Mouse (Mus musculus) yolk sac, embryonic 10.5 days (tissue): Measurements from ENCODE around the gene Plekhd1.

Source experiments
- DNase-seq: peaks from one replicate; pipeline ENCODE4 v3.0.0-alpha.2; 2017; ENCODE audit warnings: low spot score

Gene Plekhd1

GRCm38 (mm10) chr12:80751556-80751955 lies 59.2 kb downstream of the Plekhd1 start:
- DNase-seq: no peak

GRCm38 (mm10) chr12:80757751-80758558 lies 65.6 kb downstream of the Plekhd1 start:
- DNase-seq: peak; percentile 78

- peak; percentile 58 for DNase-seq
Observed at GRCm38 (mm10) chr12:80758559-80759386, 66.4 kb downstream of the Plekhd1 start.

GRCm38 (mm10) chr12:80759387-80759712 lies 67.0 kb downstream of the Plekhd1 start:
- no peak for DNase-seq

- DNase-seq: no peak
Observed at GRCm38 (mm10) chr12:80759713-80760395, 67.5 kb downstream of the Plekhd1 start.

- DNase-seq: peak; percentile 65
Observed at GRCm38 (mm10) chr12:80760396-80760801, 68.0 kb downstream of the Plekhd1 start, which contains the start of gene Ccdc177. Gene Ccdc177 (minus strand): TSS chr12:80760687.

- DNase-seq: no peak
Observed at GRCm38 (mm10) chr12:80762982-80763381, 70.6 kb downstream of the Plekhd1 start.

GRCm38 (mm10) chr12:80764116-80764515 lies 71.7 kb downstream of the Plekhd1 start:
- DNase-seq: peak; percentile 51

- peak; percentile 75 for DNase-seq
Observed at GRCm38 (mm10) chr12:80769697-80770096, 77.3 kb downstream of the Plekhd1 start.
